Mouse (Mus musculus) kidney, postnatal 10 days (tissue): ENCODE measurements around the gene Timm50.

Experiments used
- DNase-seq: peaks from one replicate; pipeline ENCODE4 v3.0.0; 2021; ENCODE audit warnings: mixed read lengths

Timm50 gene

DNA sequence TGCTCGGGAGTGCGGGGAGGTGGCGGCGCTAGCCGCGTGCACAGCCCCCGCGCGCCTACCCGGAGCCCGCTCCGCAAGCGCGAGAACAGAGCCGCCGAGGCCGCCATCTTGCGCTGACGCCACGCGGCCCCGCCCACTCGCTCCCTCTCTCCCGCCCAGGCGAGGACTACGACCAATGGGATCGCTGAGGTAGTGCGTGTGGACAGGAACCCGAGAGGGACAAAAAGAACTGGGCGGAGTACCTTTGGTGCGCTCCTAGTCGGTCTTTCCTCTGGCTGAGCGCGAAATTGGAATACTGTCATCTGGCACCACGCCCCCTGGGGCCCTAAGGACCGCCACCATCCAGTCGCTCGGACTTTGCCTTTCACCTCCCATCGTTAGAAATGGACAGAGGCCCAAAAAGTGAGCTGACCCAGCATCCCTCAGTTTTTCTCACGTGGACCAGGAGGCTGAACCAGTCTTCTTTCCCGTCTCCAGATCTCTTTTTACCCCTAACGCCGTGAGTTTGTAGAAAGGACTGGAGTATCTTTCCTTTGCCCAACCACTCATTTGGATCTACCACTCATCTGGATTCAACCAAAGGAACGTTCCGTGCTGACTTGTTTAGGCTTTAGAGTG lies at the start of gene Timm50:
Gene Timm50 (minus strand): TSS at position 147 of the 618 bp plus-strand sequence.
- peak; percentile 99 for DNase-seq

DNA sequence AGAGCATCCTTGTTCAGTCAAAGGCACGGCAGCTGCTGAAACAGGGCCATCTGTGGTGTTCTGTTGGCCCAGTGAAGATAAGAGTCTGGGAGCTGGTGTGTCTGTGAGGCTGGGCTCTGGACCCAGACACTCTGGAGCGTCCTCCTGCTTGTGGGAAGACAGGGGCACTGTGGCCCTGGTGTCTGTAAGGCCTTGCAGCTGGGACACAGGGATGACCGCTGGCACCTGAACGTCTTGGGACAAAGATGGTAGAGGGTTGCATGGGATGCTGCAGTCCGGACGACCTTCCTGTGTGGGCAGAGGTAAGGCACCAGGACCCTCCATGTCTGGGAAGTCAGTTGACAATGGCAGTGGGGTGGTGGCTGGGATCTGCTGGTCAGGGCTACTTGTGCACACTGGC lies 48.4 kb upstream of the Timm50 start:
- no peak for DNase-seq

DNA sequence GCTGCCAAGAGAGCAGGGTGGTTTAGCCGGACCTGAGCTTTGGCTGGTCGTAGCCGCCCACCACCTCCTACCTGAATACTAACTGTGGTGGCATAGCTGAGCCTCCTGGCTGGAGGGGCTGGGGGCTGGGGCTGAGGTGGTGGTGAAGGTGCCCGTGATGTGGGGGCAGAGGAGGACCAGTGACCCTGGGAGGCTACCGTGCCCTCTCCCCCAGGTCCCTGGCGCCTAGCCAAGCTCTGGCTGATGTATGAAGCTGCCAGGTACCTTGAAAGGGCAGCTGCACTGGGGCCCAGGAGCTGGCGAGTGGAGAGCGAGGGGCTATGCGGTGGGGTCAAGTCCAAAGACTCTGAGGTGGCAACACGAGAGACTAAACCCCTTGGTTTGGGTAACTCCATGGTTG lies 48.0 kb upstream of the Timm50 start:
- peak; percentile 52 for DNase-seq

DNA sequence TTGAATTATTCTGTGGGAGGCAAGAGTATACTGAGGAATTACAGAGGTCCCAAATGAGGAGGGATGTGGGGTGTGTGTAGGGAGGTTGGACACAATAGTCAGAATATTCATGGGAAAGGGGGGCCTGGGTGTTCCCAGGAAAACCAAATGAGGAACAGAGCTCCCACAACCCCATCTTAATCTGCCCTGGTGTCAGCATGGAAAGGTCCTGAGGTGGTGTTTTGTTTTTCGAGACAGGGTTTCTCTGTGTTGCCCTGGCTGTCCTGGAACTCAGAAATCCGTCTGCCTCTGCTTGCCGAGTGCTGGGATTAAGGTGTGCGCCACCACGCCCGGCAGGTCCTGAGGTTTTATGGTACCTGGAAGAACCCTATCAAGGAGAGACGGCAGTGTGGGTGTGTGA lies 46.6 kb upstream of the Timm50 start:
- DNase-seq = peak; percentile 6

DNA sequence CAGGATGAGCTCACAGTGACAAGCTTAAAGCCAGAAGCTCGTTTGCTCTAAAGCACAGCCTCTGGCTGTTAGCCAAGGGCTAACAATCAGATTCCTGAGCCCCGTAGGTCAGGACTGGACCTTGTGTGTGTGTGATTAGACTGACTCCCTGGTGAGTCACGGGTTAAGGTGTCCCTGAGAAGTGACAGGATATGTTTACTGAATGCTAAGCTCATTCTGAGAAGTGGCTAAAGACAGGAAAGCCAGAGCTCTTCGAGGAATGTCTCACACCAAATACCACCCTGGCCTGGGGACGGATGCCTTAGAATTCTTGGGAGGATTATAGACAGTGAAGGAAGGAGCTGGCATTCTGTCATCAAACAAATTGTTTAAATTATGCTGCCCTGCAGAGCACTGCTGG lies 46.1 kb upstream of the Timm50 start:
- DNase-seq = peak; percentile 35

DNA sequence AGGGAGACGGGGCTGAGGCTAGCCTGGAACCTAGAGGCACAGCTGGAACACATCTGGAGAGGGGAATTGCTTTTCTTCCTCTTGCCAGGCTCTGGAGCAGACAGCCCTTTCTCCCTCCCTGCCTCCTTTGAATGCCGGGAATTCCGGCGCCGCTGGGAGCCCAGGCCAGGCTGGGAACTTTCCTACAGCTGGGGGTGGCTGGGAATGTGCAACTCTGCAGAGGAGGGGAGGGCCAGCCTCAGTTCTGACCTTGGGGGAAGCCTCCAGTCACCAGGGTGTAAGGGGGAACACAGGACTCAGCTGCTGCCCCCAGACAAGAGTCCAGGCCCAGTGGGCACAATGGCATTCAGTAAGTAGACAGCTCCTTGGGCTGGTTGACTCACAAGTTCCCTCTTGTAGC lies 45.1 kb upstream of the Timm50 start:
- DNase-seq = peak; percentile 87

DNA sequence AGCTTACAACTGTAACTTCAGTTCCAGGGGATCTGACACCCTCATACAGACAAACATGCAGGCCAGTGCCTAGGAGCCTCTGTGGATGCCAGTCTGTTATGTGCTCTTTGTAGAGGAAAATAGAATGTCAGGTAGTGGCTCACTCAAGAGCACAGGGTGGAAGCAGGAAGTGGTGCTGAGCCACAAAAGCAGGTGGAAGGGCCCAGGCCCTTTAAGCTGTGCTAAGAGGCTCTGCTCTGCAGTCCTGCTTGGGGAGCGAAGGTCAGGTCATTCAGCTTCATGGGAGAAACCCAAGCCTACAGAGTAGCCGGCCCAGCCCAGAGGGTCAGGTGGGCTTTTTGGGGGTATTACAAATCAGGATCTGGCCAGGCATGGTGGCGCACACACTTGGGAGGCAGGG lies 43.3 kb upstream of the Timm50 start:
- no peak for DNase-seq

DNA sequence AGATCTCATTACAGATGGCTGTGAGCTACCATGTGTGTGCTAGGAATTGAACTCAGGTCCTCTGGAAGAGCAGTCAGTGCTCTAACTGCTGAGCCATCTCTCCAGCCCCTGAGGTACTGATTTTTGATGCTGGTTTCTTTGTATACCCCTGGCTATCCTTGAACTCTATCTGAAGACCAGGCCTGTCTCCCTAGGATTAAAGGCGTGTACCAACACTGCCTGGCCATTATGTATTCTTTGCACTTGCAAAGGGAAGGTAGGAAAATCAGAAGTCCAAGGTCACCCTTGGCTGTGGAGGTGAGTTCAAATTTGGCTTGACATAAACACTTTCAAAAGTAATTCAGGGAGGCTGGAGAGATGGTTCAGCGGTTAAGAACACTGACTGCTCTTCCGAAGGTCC lies 42.7 kb upstream of the Timm50 start:
- DNase-seq = no peak

DNA sequence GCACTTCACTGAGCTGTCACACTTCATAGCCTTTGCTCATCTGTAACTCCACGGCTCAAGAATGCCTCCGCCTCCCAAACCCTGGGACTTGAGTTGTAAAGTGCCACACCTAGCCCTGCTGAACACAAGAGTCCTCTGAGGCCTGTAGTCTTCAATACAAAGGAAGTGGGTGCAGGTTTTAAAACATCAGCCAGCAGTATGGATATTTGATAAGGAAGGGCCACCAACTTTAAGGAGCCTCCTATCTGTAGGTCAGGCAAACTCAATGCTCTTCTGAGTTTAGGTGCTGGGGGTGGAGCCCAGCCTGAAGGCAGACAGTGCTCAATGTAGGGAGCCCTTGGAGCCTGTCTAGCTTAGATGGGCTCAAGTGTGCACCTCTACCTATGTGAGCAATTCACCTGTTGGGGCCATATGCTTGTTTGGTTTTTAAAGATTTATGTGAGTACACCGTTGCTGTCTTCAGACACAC lies 42.3 kb upstream of the Timm50 start:
- no peak for DNase-seq

DNA sequence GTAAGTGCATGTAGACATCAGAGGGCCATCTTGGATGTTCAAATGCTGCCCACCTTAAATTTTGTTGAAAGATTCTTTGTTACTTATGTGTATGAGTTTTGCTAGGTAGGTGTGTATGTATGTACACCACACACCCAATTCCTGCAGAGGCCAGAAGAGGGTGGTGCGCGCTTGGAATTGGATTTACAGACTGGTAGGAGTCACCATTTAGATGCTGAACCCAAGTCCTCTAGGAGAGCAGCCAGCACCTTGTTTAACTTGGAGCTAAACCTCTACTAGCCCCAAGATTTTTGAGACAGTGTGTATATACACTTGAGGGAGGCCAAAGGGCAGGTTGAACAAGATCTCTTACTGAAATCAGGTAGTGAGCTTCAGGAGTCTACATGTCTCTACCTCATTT lies 41.4 kb upstream of the Timm50 start:
- DNase-seq = peak; percentile 34

DNA sequence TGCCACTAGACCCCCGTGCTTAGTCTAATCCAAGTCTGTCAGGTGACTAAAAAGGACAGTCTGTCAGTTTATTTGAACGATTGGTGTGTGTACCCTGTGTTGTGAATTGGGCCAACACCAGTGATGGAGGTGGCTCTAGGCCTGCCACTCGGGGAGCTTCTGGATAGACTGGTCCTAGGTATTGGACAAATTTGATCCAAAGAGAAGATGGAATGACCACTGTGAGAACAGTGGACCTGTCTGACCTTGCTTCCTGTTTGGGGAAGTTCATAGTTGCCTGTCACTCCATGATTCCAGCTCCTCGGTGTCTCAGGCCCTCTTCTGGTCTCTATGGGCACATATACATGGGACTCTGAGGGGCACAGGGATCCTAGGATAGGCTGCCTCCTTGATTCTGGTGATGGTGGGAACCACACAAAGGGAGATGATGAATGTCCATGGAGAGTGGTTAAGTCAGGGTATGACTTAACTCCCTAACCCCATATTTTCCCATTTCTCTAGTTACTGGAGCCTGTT lies 39.9 kb upstream of the Timm50 start:
- DNase-seq = no peak

DNA sequence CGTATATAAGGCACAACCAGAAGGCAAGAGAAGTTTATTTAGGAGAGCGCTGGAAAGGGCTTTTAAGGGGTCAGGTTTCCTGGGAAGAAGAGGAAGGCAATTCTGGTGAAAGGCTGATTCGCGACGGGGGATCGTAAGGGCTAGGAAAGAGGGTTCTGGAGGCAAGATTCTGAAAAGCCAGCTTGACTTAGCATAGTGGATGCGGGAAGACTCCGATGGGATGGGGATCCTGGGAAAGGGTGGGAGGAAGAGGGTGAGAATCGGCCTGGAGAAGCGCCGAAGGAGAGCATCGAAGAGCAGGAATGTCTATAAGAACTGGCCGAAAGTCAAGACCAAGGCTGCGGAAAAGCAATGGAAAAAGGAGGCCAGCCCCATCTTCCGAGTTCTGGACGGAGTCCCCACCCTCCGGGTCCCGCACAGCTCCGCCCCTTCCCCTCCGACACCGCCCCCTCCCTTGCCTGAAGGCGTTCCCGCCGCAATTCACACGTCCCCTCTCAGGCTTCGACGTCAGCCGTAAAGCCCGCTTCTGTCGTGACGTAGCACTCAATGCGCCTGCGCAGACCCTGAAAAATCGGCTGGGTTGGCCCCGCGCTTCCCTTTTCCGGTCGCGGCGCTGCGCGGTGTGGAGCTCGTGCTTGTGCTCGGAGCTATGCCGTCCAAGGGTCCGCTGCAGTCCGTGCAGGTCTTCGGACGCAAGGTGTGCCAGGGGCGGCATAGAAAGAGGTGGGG lies 38.4 kb upstream of the Timm50 start, which contains the start of gene Rps16:
Gene Rps16 (plus strand): TSS at position 498 of the 729 bp plus-strand sequence.
- DNase-seq = peak; percentile 99

DNA sequence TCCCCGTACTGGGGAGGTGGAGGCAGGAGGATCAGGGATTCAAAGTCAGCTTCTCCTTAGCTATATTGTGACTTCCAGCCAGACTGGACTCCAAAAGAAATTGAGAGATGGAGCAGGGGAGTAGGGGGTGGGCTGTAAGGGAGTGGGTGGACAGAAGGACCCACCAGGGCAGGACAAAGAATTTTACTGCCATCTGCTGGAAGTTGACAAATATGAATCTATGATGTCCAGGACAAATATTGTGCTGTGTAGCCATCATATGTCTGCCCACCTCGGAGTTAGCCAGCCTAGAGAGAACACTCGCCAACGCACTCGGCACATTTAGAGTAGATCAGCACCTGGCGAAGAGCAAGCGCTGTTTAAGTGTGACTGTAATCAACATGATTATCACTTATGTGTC lies 36.7 kb upstream of the Timm50 start:
- no peak for DNase-seq

DNA sequence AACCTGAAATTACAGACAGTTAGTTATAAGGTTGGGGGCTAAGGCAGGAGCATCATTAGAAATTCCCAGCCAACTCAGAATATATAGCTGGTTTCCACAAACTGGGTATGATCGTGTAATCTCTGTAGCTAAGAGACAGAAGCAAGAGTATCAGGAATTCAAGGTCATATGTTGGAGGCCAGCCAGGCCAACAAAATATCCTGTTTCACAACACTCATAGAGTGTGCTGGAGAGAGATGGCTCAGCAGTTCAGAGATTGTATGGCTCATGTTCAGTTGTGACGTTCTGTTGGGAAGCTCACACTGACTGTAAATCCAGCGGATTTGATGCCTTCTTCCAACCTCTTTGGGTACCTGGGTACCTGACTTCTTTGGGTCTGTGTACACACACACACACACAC lies 35.9 kb upstream of the Timm50 start:
- peak; percentile 36 for DNase-seq

DNA sequence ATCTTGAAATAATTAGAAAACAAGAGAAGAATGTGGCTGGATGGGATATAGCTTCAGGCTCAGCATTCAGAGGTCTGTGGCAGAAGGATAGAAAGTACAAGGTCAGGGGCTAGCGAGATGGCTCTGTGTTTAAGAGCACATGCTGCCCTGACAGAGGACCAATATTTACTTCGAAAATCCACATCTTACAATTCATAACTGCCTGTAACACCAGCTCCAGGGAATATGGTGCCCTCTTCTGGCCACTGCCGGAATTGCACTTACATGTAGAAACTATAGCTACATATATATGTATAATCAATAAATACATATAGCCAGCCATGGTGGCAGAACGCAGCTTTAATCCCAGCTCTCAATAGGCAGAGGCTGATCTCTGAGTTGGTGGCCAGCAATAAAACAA lies 32.8 kb upstream of the Timm50 start:
- peak; percentile 78 for DNase-seq

DNA sequence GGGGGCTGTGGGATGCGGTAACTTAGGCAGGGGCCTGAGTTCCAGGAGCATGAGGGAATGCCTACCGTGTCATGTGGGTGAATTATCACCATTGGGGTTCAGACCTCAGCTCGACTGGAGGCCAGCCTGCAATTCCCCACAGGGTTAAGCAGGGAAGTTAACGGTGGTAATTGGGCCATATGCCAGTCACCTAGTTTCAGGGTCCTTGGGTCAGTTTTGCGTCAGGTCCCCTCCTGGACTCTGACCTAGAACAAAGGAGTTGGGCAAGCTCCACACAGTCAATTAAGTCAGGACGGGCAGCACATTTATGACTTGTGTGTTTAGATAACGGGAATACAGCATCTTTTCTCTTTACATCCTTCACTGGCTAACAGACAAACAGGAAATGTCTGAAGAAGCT lies 29.5 kb upstream of the Timm50 start:
- DNase-seq = no peak

DNA sequence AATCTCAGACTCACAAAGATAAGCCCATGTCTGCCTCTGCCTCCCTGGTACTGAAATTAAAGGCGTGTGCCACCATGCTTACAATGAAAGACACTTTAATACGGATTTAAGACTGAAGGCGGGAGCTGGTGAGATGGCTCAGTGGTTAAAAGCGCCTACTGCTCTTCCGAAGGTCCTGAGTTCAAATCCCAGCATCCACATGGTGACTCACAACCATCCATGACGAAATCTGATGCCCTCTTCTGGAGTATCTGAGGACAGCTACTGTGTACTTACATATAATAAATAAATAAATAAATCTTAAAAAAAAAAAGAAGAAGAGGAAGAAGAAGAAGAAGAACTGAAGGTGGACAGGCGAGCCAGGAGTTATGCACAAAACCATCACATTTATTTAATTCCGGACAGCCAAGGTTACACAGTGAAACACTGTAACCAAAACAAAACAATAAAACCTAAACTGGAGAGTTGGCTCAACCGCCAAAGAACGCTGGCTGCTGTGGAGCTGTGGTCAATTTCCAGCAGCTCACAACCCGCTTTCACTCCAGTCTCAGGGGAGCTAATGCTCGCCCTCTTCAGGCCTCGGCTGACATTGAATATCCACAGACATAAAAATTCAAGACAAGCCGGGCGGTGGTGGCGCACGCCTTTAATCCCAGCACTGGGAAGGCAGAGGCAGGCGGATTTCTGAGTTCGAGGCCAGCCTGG lies 27.5 kb upstream of the Timm50 start:
- DNase-seq = peak; percentile 71

DNA sequence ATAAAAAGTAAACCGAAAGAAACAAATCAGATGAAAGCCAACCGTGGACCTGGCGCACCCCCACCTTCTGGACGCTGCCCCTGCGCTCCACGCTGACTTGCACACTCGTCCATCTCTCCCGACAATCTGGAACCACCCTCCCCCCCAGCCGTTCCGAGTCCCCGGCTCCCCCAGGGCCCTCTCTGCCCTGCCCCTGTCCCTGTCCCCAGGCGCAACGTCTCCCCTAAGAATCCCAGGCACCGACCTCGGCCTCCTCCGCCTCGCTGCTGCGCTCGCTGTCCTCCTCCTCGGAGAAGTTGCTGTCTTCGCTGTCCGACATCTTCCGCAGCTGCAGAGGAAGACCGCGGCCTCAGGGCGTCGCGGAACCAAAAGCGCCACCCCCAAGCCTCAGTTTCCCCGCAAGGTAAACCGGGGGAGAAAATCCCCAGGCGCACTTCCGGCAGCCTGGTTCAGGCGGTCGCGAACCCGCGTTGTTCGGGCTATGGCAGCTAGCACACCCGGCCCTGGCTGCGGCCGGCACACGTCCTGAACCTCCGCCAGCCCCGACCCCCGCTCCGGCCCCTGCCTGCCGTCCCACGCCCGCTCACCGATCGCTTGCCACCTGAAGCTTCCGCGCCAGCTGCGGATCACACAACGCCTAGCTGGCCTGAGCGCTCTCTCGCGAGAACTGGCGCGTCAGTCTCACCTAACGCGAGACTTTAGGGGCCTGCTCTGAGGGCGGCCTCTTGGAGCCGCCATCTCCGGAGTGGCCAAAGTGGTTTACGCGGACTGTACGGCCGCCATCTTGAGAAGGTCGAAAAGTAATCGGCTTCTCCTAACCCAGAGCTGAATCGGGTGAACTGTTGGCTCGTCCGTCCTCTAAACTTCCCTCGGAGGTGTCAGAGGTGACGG lies 26.5 kb upstream of the Timm50 start, which contains the start of gene Supt5:
Gene Supt5 (minus strand): TSS at position 639 of the 891 bp plus-strand sequence.
- DNase-seq = peak; percentile 99

DNA sequence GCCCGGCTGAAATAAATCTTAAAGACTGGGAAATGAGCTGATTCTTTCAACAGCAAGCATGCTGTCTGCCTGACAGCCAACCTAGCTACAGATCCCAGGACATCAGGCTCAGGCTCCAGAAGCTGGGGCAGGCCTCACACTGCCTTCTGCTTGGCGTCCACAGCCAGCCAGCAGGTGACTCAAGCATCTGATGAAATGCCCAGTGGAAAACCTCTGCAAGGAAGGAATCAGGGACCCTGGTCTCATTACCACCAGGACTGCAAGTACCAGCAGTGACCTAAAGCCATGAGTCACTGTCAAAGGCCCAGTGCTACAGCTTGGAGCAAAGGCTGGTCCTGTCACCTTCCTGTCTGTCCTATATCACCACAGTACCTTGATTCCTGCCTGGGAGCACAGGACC lies 23.6 kb upstream of the Timm50 start:
- no peak for DNase-seq

DNA sequence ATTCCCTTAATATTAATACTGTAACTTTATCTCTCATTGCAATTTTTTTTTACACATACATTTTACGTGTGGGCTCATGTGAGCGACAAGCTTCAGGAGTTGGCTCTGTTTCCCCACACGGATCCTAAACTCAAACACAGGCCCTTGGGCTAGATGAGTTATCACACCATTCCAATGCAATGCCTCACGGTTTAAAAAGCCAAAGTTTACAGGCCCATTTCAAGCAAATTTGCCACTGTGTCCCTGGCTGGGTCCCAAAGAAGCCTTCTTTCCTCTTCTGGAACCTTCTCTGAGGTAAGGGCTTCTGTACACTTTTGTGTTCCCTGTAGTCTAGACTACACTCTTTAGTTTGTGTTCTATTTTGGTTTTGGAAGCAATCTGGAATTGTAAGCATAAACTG lies 22.7 kb upstream of the Timm50 start:
- no peak for DNase-seq

DNA sequence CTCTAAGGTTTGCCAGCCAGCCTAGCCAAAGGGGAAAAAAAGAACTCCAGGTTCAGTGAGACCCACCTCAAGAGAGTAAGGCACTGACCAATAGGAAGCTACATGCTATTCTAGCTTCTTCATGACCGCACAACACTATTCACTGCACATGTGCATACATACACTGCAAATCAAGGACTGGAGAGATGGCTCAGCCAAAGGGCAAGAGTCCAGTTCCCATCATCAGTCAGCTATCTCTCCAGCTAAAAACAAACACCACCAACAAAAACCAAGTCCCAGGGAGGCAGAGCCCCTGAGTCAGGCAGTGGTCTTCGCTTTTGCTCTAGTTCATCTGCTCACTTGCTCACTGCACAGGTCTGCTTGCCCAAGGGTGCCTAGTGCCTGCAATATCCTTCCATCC lies 16.4 kb upstream of the Timm50 start:
- DNase-seq = no peak

DNA sequence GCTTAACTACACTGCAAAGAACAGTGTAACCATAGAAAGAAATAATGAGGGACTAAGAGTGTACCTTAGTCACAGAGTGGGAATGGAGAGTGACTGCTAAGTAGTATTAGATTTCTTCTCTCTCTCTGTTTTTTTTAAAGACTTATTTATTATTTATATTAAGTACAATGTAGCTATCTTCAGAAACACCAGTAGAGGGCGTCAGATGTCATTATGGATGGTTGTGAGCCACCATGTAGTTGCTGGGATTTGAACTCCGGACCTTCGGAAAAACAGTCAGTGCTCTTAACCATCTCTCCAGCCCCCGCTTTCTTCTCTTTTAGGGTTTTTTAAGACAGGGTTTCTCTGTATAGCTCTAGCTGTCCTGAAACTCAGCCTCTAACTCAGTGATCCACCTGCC lies 14.6 kb upstream of the Timm50 start:
- DNase-seq = no peak

DNA sequence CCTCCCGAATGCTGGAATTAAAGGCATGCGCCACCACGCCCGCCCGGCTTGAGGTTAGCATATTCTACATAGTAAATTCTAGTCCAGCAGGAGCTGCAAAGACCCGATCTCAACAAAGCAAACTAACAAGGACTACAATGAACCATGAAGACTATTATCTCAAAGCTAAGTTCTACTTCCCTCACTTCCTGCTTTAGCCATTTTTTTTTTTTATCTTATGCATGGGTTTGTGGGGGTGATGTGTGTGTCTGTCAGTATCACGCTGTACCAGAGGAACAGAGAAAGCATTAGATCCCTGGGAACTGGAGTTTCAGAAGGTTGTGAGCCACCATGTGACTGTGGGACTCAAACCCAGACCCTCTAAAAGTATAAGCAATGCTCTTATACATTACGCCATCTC lies 13.4 kb upstream of the Timm50 start:
- no peak for DNase-seq
